Mouse (Mus musculus) forebrain, embryonic 14.5 days (tissue): ENCODE data around the gene Rhoh. TPM values are rescaled to one million over a fixed set of nuclear protein-coding genes. Genes with fewer than 3 reads are reported as not detected.
A peak's percentile ranks its signal among the peaks of the same experiment; 100 is the strongest.

ENCODE experiments used
- ATAC-seq: fragments of 200-750 bp; cut with Nextera tagmentation; 2 replicates; pipeline ENCODE4 v1.8.0; 2017; ENCODE audit warnings: mild to moderate bottlenecking, moderate library complexity
- DNase-seq: peaks from one replicate; pipeline ENCODE4 v3.0.0-alpha.2; 2015; ENCODE audit warnings: low spot score
- H3K27ac ChIP-seq: fragments of 300-500 bp; sonication (generic); 2 replicates; pipeline ENCODE4 v1.5.1; 2014; ENCODE audit warnings: low read depth, mild to moderate bottlenecking, control low read depth, low read length, moderate library complexity
- H3K27me3 ChIP-seq: fragments of 300-500 bp; sonication (generic); replicated peaks from 2 replicates; pipeline ENCODE4 v1.6.1; 2014; ENCODE audit warnings: low read length, control low read depth, mixed read lengths; ENCODE audit not compliant: control insufficient read depth, insufficient read depth
- H3K36me3 ChIP-seq: fragments of 300-500 bp; sonication (generic); 2 replicates; pipeline ENCODE4 v1.6.1; 2014; ENCODE audit warnings: low read length, control low read depth; ENCODE audit not compliant: control insufficient read depth, insufficient read depth
- H3K4me1 ChIP-seq: fragments of 300-500 bp; sonication (generic); 2 replicates; pipeline ENCODE4 v1.6.1; 2014; ENCODE audit warnings: antibody characterized with exemption, low read length, control low read depth; ENCODE audit not compliant: control insufficient read depth, insufficient read depth
- H3K4me2 ChIP-seq: fragments of 300-500 bp; sonication (generic); 2 replicates; pipeline ENCODE4 v1.6.1; 2014; ENCODE audit warnings: mild to moderate bottlenecking, control low read depth, low read length
- H3K4me3 ChIP-seq: fragments of 300-500 bp; sonication (generic); 2 replicates; pipeline ENCODE4 v1.5.1; 2014; ENCODE audit warnings: low read depth, low read length, control low read depth
- H3K9ac ChIP-seq: fragments of 300-500 bp; sonication (generic); 2 replicates; pipeline ENCODE4 v1.6.1; 2014; ENCODE audit warnings: mild to moderate bottlenecking, low read length, control low read depth, moderate library complexity
- H3K9me3 ChIP-seq: fragments of 300-500 bp; sonication (generic); replicated peaks from 2 replicates; pipeline ENCODE4 v1.6.1; 2016; ENCODE audit warnings: low read length, control low read depth, mixed read lengths; ENCODE audit not compliant: control insufficient read depth
- WGBS: fragments of 180-500 bp; shearing (Covaris S2); extraction: QIAGEN DNeasy Blood & Tissue Kit; methylation state at CpG from one replicate; pipeline ENCODE4 v1.1.7; 2014; 5-methylcytosine and 5-hydroxymethylcytosine counted together
- polyA plus RNA-seq: library from polyadenylated mRNA; unstranded; fragments of >200 nt; fragmentation: Nextera tagmentation; extraction: Ambion mirVana; gene quantifications from 2 replicates; pipeline ENCODE4 v1.2.1, GENCODE M21; 2014

The Rhoh gene
- polyA plus RNA-seq, 1 experiment from 2014 or later, result 0.29 TPM

DNA sequence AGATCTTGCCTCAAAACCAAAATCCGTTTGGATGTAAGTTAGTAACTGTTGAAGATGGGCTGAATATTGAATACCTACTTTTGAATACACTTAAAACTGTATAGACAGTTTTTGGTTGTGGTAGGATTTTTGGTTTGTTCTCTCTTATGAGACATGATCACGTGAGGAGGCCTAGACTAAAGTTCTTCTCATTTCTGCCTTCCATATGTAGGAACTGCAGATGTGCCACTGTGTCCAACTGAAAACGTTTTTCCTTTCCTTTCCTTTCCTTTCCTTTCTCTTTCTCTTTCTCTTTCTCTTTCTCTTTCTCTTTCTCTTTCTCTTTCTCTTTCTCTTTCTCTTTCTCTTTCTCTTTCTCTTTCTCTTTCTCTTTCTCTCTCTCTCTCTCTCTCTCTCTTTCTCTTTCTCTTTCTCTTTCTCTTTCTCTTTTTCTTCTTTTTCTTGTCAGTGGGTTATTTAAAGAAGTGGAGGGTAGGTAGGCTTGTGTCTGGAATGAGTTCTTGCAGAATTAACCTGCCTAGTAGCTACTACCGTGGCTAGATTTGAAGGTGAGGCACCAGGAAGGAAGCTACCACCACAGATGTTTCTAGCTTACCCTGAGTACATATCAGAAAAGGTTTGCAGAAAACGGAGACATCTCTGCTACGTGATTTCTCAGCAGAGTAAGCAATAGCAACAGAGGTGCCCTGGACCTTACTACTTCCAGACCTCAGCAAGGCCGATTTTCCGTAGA, 27.1 kb upstream of the Rhoh start:
- H3K36me3 ChIP-seq, result peaks cover 6% of the 10 kb centered on the region; the same call in 1 of the 2 replicates
- no peak overlapping the region for H3K9ac ChIP-seq
- no peak for DNase-seq
- H3K27me3 ChIP-seq, result no peaks in the 10 kb centered on the region
- H3K4me1 ChIP-seq, result no peaks in the 10 kb centered on the region
- no peak overlapping the region for H3K4me2 ChIP-seq
- no peaks in the 10 kb centered on the region for H3K9me3 ChIP-seq
- H3K27ac ChIP-seq, result no peak overlapping the region
- ATAC-seq, result no peak
- no peak overlapping the region for H3K4me3 ChIP-seq
- 93% methylated on average over 8 of the region's 8 CpGs for WGBS

DNA sequence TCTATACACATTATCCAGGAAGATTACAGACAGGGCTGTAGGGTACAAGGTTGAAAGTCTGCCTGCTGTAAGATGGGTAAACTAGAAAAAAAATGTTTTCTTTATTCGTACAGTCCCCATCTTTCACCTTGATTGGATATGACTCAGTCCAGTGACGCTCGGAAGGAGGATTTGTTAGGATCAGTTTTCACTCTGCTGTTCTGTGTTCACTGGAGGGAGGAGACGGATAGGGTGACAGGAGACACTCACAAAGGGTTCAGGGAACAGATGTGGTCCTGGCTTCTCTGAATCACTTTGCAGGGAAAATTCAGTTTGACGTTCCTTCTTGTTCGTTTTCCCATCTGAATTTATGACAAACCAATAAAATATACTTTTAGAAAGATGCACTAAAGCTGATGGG, 23.0 kb upstream of the Rhoh start:
- H3K4me1 ChIP-seq, result no peaks in the 10 kb centered on the region
- WGBS, result 90% methylated on average over 6 of the region's 6 CpGs
- no peak overlapping the region for H3K4me3 ChIP-seq
- H3K27ac ChIP-seq, result no peak overlapping the region
- H3K36me3 ChIP-seq, result no peaks in the 10 kb centered on the region
- no peak for ATAC-seq
- H3K9me3 ChIP-seq, result no peaks in the 10 kb centered on the region
- no peaks in the 10 kb centered on the region for H3K27me3 ChIP-seq
- DNase-seq, result no peak
- no peak overlapping the region for H3K9ac ChIP-seq
- no peak overlapping the region for H3K4me2 ChIP-seq

DNA sequence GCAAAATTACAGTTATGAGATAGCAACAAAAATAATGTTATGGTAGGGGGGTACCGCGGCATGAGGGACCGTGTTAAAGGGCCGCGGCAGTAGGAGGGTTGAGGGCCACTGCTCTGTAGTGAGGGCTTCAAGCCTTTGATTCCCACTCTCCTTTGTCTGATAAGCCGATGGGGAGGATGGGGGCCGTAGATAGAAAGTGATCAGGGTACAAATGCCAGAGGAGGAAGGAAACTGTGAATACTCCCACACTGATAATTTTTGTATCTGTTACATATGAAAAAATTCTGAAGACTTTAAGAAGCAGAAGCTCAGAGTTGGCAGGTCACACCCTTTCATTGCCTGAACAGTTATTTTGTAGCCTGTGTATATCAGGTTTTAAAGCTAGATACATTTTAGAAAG, 18.1 kb upstream of the Rhoh start:
- no peak overlapping the region for H3K4me2 ChIP-seq
- no peak overlapping the region for H3K9ac ChIP-seq
- H3K27me3 ChIP-seq, result no peaks in the 10 kb centered on the region
- H3K4me3 ChIP-seq, result no peak overlapping the region
- ATAC-seq (no peak), DNase-seq (no peak)
- no peaks in the 10 kb centered on the region for H3K9me3 ChIP-seq
- no peaks in the 10 kb centered on the region for H3K36me3 ChIP-seq
- no peaks in the 10 kb centered on the region for H3K4me1 ChIP-seq
- no peak overlapping the region for H3K27ac ChIP-seq
- 96% methylated on average over 7 of the region's 7 CpGs for WGBS

DNA sequence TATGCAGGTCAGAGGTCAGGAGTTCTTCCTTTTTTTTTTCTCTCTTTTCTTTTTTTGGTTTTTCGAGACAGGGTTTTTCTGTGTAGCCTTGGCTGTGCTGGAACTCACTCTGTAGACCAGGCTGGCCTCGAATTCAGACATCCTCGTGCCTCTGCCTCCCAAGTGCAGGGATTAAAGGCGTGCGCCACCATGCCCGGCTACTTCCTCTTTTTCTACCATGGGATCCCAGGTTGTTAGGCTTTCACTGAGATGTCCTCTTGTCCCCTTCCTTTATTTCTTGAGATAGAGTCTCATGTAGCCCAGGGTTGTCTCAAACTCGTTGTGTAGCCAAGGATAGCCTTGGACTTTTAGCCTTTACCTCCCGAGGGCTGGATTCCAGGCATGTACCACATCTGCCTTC, 14.5 kb upstream of the Rhoh start:
- no peak for DNase-seq
- H3K9me3 ChIP-seq, result no peaks in the 10 kb centered on the region
- H3K4me1 ChIP-seq, result no peaks in the 10 kb centered on the region
- H3K27ac ChIP-seq, result no peak overlapping the region
- no peak overlapping the region for H3K9ac ChIP-seq
- H3K27me3 ChIP-seq, result no peaks in the 10 kb centered on the region
- H3K36me3 ChIP-seq, result no peaks in the 10 kb centered on the region
- ATAC-seq, result no peak
- H3K4me2 ChIP-seq, result no peak overlapping the region
- 87% methylated on average over 8 of the region's 8 CpGs for WGBS
- no peak overlapping the region for H3K4me3 ChIP-seq

- DNase-seq (no peak), ATAC-seq (no peak)
- H3K9ac ChIP-seq, result no peak overlapping the region
- no peak overlapping the region for H3K27ac ChIP-seq
- no peaks in the 10 kb centered on the region for H3K36me3 ChIP-seq
- WGBS, result 85% methylated on average over 3 of the region's 3 CpGs
- no peaks in the 10 kb centered on the region for H3K4me1 ChIP-seq
- no peak overlapping the region for H3K4me2 ChIP-seq
- H3K9me3 ChIP-seq, result no peaks in the 10 kb centered on the region
- no peak overlapping the region for H3K4me3 ChIP-seq
- no peaks in the 10 kb centered on the region for H3K27me3 ChIP-seq
Measured at GRCm38 (mm10) chr5:65846958-65847357, 14.1 kb upstream of the Rhoh start.

GRCm38 (mm10) chr5:65847656-65848055, 13.4 kb upstream of the Rhoh start:
- H3K4me2 ChIP-seq, result no peak overlapping the region
- no peak overlapping the region for H3K4me3 ChIP-seq
- no peak for DNase-seq
- H3K4me1 ChIP-seq, result no peaks in the 10 kb centered on the region
- no peak for ATAC-seq
- H3K9ac ChIP-seq, result no peak overlapping the region
- WGBS, result 88% methylated on average over 7 of the region's 7 CpGs
- no peaks in the 10 kb centered on the region for H3K9me3 ChIP-seq
- H3K36me3 ChIP-seq, result no peaks in the 10 kb centered on the region
- H3K27me3 ChIP-seq, result no peaks in the 10 kb centered on the region
- H3K27ac ChIP-seq, result no peak overlapping the region

DNA sequence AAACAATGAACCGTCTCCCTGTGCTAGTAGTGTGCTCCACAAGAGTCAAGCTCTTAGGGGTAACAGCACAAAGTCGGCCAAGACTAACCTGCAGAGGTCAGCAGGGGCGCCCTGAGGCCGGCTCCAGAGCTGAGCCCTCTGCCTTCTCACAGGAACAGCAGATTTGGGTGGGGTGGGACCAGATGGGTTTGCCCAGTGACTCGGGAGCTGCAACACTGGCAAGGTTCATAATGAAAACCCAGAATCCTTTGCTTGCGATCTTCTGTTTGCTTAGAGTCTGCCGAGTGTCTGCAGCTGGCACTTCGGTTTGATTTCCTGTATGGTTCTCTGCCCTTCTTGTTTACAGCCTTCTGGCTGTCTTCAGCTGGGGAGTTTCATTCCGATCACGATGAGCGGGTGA, 10.2 kb upstream of the Rhoh start:
- Histone ChIP-seq H3K36me3 (no peaks in the 10 kb centered on the region), H3K4me2 (no peak overlapping the region), H3K9ac (no peak overlapping the region), H3K4me1 (no peaks in the 10 kb centered on the region), H3K27me3 (no peaks in the 10 kb centered on the region), H3K27ac (no peak overlapping the region), H3K4me3 (no peak overlapping the region), H3K9me3 (no peaks in the 10 kb centered on the region)
- ATAC-seq (0 out of 2 replicates have a peak, but pooled peaks have one; percentile 23), DNase-seq (peak; percentile 20)
- WGBS, result 65% methylated on average over 11 of the region's 11 CpGs

DNA sequence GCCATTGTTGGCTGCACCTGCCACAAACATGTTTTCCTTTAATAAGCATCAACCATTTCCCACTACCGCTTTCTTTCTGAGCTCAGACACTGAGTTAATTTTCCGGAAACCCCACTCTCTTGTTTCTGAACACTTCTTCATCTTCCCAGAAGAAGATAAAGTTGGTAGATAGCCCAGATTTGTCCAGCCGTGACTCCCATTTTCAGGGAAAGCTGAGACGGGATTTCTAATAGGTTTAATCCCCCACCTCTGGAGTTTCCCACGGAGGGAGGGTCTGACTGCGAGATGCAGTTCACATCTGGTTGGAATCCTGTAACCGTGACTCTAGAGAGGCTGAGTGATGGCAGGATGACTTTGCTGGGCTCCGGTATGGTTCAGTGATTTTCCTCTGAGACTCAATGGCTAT, 6.2 kb upstream of the Rhoh start:
- DNase-seq (no peak), ATAC-seq (no peak)
- Histone ChIP-seq H3K9ac (no peak overlapping the region), H3K36me3 (no peaks in the 10 kb centered on the region), H3K27ac (no peak overlapping the region), H3K9me3 (no peaks in the 10 kb centered on the region), H3K4me1 (no peaks in the 10 kb centered on the region), H3K4me2 (no peak overlapping the region), H3K4me3 (no peak overlapping the region), H3K27me3 (no peaks in the 10 kb centered on the region)
- 54% methylated on average over 8 of the region's 8 CpGs for WGBS

- WGBS, result 75% methylated on average over 3 of the region's 3 CpGs
Measured at GRCm38 (mm10) chr5:65855571-65855970, 5.4 kb upstream of the Rhoh start.

More at GRCm38 (mm10) chr5:65855571-65855970, 5.4 kb upstream of the Rhoh start:
- no peak overlapping the region for H3K4me3 ChIP-seq
- no peak overlapping the region for H3K4me2 ChIP-seq
- DNase-seq (no peak), ATAC-seq (no peak)
- no peaks in the 10 kb centered on the region for H3K27me3 ChIP-seq
- no peaks in the 10 kb centered on the region for H3K4me1 ChIP-seq
- no peak overlapping the region for H3K27ac ChIP-seq
- H3K9ac ChIP-seq, result no peak overlapping the region
- no peaks in the 10 kb centered on the region for H3K36me3 ChIP-seq
- H3K9me3 ChIP-seq, result no peaks in the 10 kb centered on the region
